Mouse (Mus musculus): Measurements from ENCODE around the gene Alox15. TPM values are rescaled to one million over a fixed set of nuclear protein-coding genes. Genes with fewer than 3 reads are reported as not detected.

Gene Alox15
- polyA plus RNA-seq, 1 experiment from 2014 or later = 0.14 TPM

GRCm38 (mm10) chr11:70348630-70349029 is 3.2 kb downstream of the Alox15 start:
- peaks cover 11% of the 10 kb centered on the region for H3K4me1 ChIP-seq
- no peak overlapping the region for H3K27ac ChIP-seq (replicated peaks)
- H3K36me3 ChIP-seq = no peaks in the 10 kb centered on the region
- H3K4me3 ChIP-seq = no peak overlapping the region
- no peak overlapping the region for H3K4me2 ChIP-seq (replicated peaks)
- H3K27me3 ChIP-seq = peaks cover 56% of the 10 kb centered on the region
- no peak for ATAC-seq (ENCODE audit: low FRiP score, low read depth)
- H3K9me3 ChIP-seq = no peaks in the 10 kb centered on the region
- no peak overlapping the region for H3K9ac ChIP-seq (replicated peaks)
- 86% methylated on average over 9 of the region's 9 CpGs for WGBS

- ATAC-seq (ENCODE audit: low FRiP score, low read depth) = no peak
- no peaks in the 10 kb centered on the region for H3K36me3 ChIP-seq
- H3K4me2 ChIP-seq (replicated peaks) = no peak overlapping the region
- no peaks in the 10 kb centered on the region for H3K9me3 ChIP-seq
- peaks cover 11% of the 10 kb centered on the region for H3K4me1 ChIP-seq
- no peak overlapping the region for H3K4me3 ChIP-seq
- H3K9ac ChIP-seq (replicated peaks) = no peak overlapping the region
- 83% methylated on average over 10 of the region's 10 CpGs for WGBS
- no peak overlapping the region for H3K27ac ChIP-seq (replicated peaks)
- peaks cover 48% of the 10 kb centered on the region for H3K27me3 ChIP-seq
These were observed 4.0 kb downstream of the Alox15 start for GRCm38 (mm10) chr11:70347861-70348260.

- no peak for ATAC-seq (ENCODE audit: low FRiP score, low read depth)
These were observed 6.3 kb downstream of the Alox15 start for GRCm38 (mm10) chr11:70345546-70345945.

DNA sequence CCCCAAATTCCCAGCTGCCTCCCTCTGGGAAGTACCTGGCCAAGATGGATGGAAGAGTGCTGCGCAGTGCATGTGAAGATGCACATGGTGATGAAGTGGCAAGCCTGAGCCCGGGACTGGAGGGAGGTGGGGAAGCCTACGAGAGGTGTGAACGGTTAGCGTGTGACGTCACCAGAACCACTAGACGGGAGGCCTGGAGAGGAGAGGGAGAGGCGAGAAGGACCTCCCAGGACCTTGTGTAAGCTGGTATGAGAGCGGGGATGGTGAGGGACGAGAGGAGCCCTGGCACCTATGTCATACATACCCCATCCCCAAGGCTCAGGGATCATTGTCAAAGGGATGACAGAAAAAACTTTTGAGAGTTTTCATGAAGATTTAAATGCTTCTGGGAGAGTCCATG is 6.8 kb downstream of the Alox15 start:
- no peak overlapping the region for H3K9ac ChIP-seq (replicated peaks)
- H3K27me3 ChIP-seq = peaks cover 20% of the 10 kb centered on the region
- no peaks in the 10 kb centered on the region for H3K4me1 ChIP-seq
- no peak overlapping the region for H3K27ac ChIP-seq (replicated peaks)
- 81% methylated on average over 10 of the region's 10 CpGs for WGBS
- no peak for ATAC-seq (ENCODE audit: low FRiP score, low read depth)
- H3K36me3 ChIP-seq = no peaks in the 10 kb centered on the region
- H3K4me2 ChIP-seq (replicated peaks) = no peak overlapping the region
- no peak overlapping the region for H3K4me3 ChIP-seq
- no peaks in the 10 kb centered on the region for H3K9me3 ChIP-seq

More at GRCm38 (mm10) chr11:70345546-70345945, 6.3 kb downstream of the Alox15 start:
- WGBS = 94% methylated on average over 8 of the region's 8 CpGs
- no peaks in the 10 kb centered on the region for H3K4me1 ChIP-seq
- H3K9me3 ChIP-seq = no peaks in the 10 kb centered on the region
- H3K4me3 ChIP-seq = no peak overlapping the region
- no peak overlapping the region for H3K27ac ChIP-seq (replicated peaks)
- no peak overlapping the region for H3K9ac ChIP-seq (replicated peaks)
- peaks cover 25% of the 10 kb centered on the region for H3K27me3 ChIP-seq
- H3K4me2 ChIP-seq (replicated peaks) = no peak overlapping the region
- H3K36me3 ChIP-seq = no peaks in the 10 kb centered on the region

- Histone ChIP-seq H3K4me3 (no peak overlapping the region), H3K9me3 (no peaks in the 10 kb centered on the region), H3K27ac (replicated peaks) (no peak overlapping the region), H3K4me1 (no peaks in the 10 kb centered on the region), H3K36me3 (no peaks in the 10 kb centered on the region), H3K4me2 (replicated peaks) (no peak overlapping the region), H3K27me3 (no peaks in the 10 kb centered on the region), H3K9ac (replicated peaks) (no peak overlapping the region)
- ATAC-seq (ENCODE audit: low FRiP score, low read depth) = no peak
- WGBS = 36% methylated on average over 7 of the region's 7 CpGs
These were observed 12.3 kb downstream of the Alox15 start for GRCm38 (mm10) chr11:70339481-70339880.

DNA sequence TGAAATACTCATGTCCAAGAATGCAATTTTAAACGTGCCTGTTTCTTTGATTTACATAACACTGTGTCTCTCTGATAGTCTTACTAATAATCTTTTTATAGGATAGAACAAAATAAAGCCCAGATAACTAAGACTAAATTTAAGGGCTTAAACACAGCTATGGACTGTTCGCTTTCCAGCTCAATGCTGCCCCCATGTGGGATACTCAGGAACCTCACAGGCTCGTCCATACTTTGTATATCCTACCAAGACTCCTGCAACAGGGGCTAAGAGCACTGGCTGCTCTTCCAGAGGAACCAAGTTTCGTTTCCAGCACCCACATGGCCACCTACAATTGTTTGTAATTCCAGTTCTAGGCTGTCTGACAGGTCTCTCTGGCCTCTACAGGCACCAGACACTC is 17.4 kb downstream of the Alox15 start:
- H3K9ac ChIP-seq (replicated peaks) = no peak overlapping the region
- no peaks in the 10 kb centered on the region for H3K9me3 ChIP-seq
- H3K27me3 ChIP-seq = no peaks in the 10 kb centered on the region
- 33% methylated on average over 4 of the region's 4 CpGs for WGBS
- no peak overlapping the region for H3K4me2 ChIP-seq (replicated peaks)
- no peaks in the 10 kb centered on the region for H3K4me1 ChIP-seq
- no peak overlapping the region for H3K4me3 ChIP-seq
- H3K36me3 ChIP-seq = no peaks in the 10 kb centered on the region
- ATAC-seq (ENCODE audit: low FRiP score, low read depth) = no peak
- no peak overlapping the region for H3K27ac ChIP-seq (replicated peaks)

GRCm38 (mm10) chr11:70324726-70325125 is 27.1 kb downstream of the Alox15 start:
- H3K4me1 ChIP-seq = peaks cover 4% of the 10 kb centered on the region; the same call in 1 of the 2 replicates
- no peak for ATAC-seq (ENCODE audit: low FRiP score, low read depth)
- no peak overlapping the region for H3K4me2 ChIP-seq (replicated peaks)
- H3K9ac ChIP-seq (replicated peaks) = no peak overlapping the region
- H3K27me3 ChIP-seq = peaks cover 46% of the 10 kb centered on the region
- H3K9me3 ChIP-seq = no peaks in the 10 kb centered on the region
- no peak overlapping the region for H3K27ac ChIP-seq (replicated peaks)
- no peaks in the 10 kb centered on the region for H3K36me3 ChIP-seq
- no peak overlapping the region for H3K4me3 ChIP-seq
- WGBS = 90% methylated on average over 8 of the region's 8 CpGs

DNA sequence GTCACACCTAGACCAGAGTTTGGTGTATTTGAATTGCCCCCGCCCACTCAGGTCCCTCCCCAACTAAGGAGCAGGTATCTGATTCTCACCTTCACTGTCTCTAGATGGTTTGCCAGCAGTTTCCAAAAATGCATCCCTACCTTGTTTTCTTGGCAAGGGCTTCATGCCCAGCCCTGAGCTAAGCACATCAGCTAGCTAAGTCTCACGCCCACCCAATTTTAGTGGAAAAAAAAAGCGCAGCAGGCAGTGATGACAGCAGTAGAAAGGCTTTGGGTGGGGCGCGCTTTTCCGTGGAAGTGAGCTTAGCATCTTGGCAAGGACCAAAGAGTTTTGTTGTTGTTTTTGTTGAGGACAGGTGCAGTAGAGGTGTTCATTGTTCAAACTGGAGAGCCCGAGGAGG is 29.3 kb downstream of the Alox15 start, which contains the start of gene Alox12e:
Gene Alox12e (minus strand): TSS at position 101 of the 400 bp plus-strand sequence.
- no peak within 1 kb of the TSS for H3K9ac ChIP-seq (replicated peaks)
- WGBS = 23% methylated on average over 7 of the region's 7 CpGs
- peaks cover 48% of the 10 kb centered on the region for H3K27me3 ChIP-seq
- H3K9me3 ChIP-seq = no peaks in the 10 kb centered on the region
- peak within 1 kb of the TSS; percentile 20 for H3K4me3 ChIP-seq
- H3K36me3 ChIP-seq = no peaks in the 10 kb centered on the region
- H3K4me1 ChIP-seq = peaks cover 4% of the 10 kb centered on the region; the same call in 1 of the 2 replicates
- no peak for ATAC-seq (ENCODE audit: low FRiP score, low read depth)
- no peak within 1 kb of the TSS for H3K27ac ChIP-seq (replicated peaks)
- H3K4me2 ChIP-seq (replicated peaks) = peak within 1 kb of the TSS; percentile 40

DNA sequence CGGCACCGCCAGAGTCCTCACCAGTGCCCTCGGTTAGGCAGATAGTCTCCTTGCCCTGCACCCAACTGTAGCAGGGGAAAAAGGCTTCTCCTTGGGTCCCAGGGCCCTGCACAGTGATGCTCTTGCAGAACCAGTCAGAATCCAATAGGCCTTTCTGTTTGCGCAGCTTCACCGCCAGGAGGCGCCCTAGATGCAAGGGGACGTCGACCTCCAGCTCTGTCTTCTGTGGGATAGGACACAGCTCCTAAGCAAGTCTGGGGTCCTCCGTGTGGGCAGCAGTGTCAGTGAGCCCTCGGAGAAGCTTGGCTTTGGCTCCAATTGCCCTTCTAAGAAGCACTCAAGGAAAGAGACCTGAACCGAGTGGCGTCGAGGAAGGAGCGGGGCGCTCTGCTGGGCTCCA is 30.2 kb downstream of the Alox15 start:
- Histone ChIP-seq H3K4me2 (replicated peaks) (peak overlapping the region; percentile 40), H3K4me1 (peaks cover 4% of the 10 kb centered on the region; the same call in 1 of the 2 replicates), H3K4me3 (peak overlapping the region; percentile 20), H3K9me3 (no peaks in the 10 kb centered on the region), H3K36me3 (no peaks in the 10 kb centered on the region), H3K27ac (replicated peaks) (no peak overlapping the region), H3K9ac (replicated peaks) (no peak overlapping the region), H3K27me3 (peaks cover 48% of the 10 kb centered on the region)
- WGBS = 2% methylated on average over 15 of the region's 15 CpGs
- no peak for ATAC-seq (ENCODE audit: low FRiP score, low read depth)

GRCm38 (mm10) chr11:70319614-70320013 is 32.2 kb downstream of the Alox15 start:
- Histone ChIP-seq H3K27me3 (peaks cover 46% of the 10 kb centered on the region), H3K4me2 (replicated peaks) (no peak overlapping the region), H3K27ac (replicated peaks) (no peak overlapping the region), H3K4me3 (no peak overlapping the region), H3K9ac (replicated peaks) (no peak overlapping the region), H3K9me3 (no peaks in the 10 kb centered on the region), H3K4me1 (peaks cover 4% of the 10 kb centered on the region; the same call in 1 of the 2 replicates), H3K36me3 (no peaks in the 10 kb centered on the region)
- no peak for ATAC-seq (ENCODE audit: low FRiP score, low read depth)
- 84% methylated on average over 12 of the region's 12 CpGs for WGBS

- ATAC-seq (ENCODE audit: low FRiP score, low read depth) = no peak
- no peak overlapping the region for H3K4me3 ChIP-seq
- no peaks in the 10 kb centered on the region for H3K4me1 ChIP-seq
- H3K9ac ChIP-seq (replicated peaks) = no peak overlapping the region
- H3K27me3 ChIP-seq = peaks cover 4% of the 10 kb centered on the region; the same call in 1 of the 2 replicates
- no peaks in the 10 kb centered on the region for H3K9me3 ChIP-seq
- 48% methylated on average over 7 of the region's 7 CpGs for WGBS
- no peaks in the 10 kb centered on the region for H3K36me3 ChIP-seq
- no peak overlapping the region for H3K4me2 ChIP-seq (replicated peaks)
- H3K27ac ChIP-seq (replicated peaks) = no peak overlapping the region
These were observed 38.0 kb downstream of the Alox15 start for GRCm38 (mm10) chr11:70313833-70314232.

- Histone ChIP-seq H3K27ac (replicated peaks) (no peak overlapping the region), H3K27me3 (peaks cover 17% of the 10 kb centered on the region), H3K36me3 (no peaks in the 10 kb centered on the region), H3K4me3 (no peak overlapping the region), H3K9me3 (no peaks in the 10 kb centered on the region), H3K4me2 (replicated peaks) (no peak overlapping the region), H3K4me1 (no peaks in the 10 kb centered on the region), H3K9ac (replicated peaks) (no peak overlapping the region)
- no peak for ATAC-seq (ENCODE audit: low FRiP score, low read depth)
- 32% methylated on average over 9 of the region's 9 CpGs for WGBS
These were observed 42.5 kb downstream of the Alox15 start for GRCm38 (mm10) chr11:70309341-70309740.

- 92% methylated on average over 2 of the region's 2 CpGs for WGBS
- H3K9me3 ChIP-seq = no peaks in the 10 kb centered on the region
- H3K27me3 ChIP-seq = peaks cover 17% of the 10 kb centered on the region
- H3K4me1 ChIP-seq = no peaks in the 10 kb centered on the region
- H3K27ac ChIP-seq (replicated peaks) = no peak overlapping the region
- no peak overlapping the region for H3K4me3 ChIP-seq
- H3K36me3 ChIP-seq = no peaks in the 10 kb centered on the region
- H3K4me2 ChIP-seq (replicated peaks) = no peak overlapping the region
- H3K9ac ChIP-seq (replicated peaks) = no peak overlapping the region
- ATAC-seq (ENCODE audit: low FRiP score, low read depth) = no peak
These were observed 43.5 kb downstream of the Alox15 start for GRCm38 (mm10) chr11:70308296-70308695.

All from midbrain, embryonic 12.5 days (tissue).